Mouse (Mus musculus): ENCODE data around the gene Prr3.
"Not testable (repeated sequence)": the region's sequence is repeated elsewhere in the genome, so short reads cannot be mapped to it uniquely, and the experiment has no call there.

The Prr3 gene

GRCm38 (mm10) chr17:35998545-35999305 is 18.7 kb upstream of the Prr3 start:
- no peak for DNase-seq

- peak; percentile 76 for DNase-seq
These were observed 17.9 kb upstream of the Prr3 start for GRCm38 (mm10) chr17:35997713-35998510.

- DNase-seq, result peak; percentile 99
These were observed 16.9 kb upstream of the Prr3 start for GRCm38 (mm10) chr17:35996949-35997348.

GRCm38 (mm10) chr17:35994879-35995240 is 14.8 kb upstream of the Prr3 start:
- DNase-seq, result no peak

GRCm38 (mm10) chr17:35994175-35994878 is 14.3 kb upstream of the Prr3 start:
- peak; percentile 93 for DNase-seq

GRCm38 (mm10) chr17:35993675-35994074 is 13.6 kb upstream of the Prr3 start:
- DNase-seq, result peak; percentile 85

- peak; percentile 22 for DNase-seq
These were observed 11.7 kb upstream of the Prr3 start for GRCm38 (mm10) chr17:35991781-35992180.

- DNase-seq, result no peak
These were observed 1.7 kb upstream of the Prr3 start for GRCm38 (mm10) chr17:35981776-35982175.

GRCm38 (mm10) chr17:35980363-35980754 is 323 bp upstream of the Prr3 start:
- DNase-seq, result peak; percentile 51

- DNase-seq, result peak; percentile 27
These were observed 1.1 kb downstream of the Prr3 start for GRCm38 (mm10) chr17:35978811-35979400.

- DNase-seq, result peak; percentile 18
These were observed 7.9 kb downstream of the Prr3 start for GRCm38 (mm10) chr17:35972131-35972530.

- DNase-seq, result peak; percentile 99
These were observed 10.3 kb downstream of the Prr3 start, which contains the start of gene Abcf1 for GRCm38 (mm10) chr17:35969418-35970389. Abcf1 (minus strand) TSS chr17:35969761.

GRCm38 (mm10) chr17:35967621-35968020 is 12.4 kb downstream of the Prr3 start:
- DNase-seq, result no peak

GRCm38 (mm10) chr17:35963279-35963678 is 16.8 kb downstream of the Prr3 start:
- DNase-seq, result no peak

- DNase-seq, result no peak
These were observed 21.4 kb downstream of the Prr3 start for GRCm38 (mm10) chr17:35958533-35959223.

GRCm38 (mm10) chr17:35954665-35955064 is 25.4 kb downstream of the Prr3 start:
- DNase-seq, result no peak

- DNase-seq, result not testable (repeated sequence)
These were observed 27.5 kb downstream of the Prr3 start for GRCm38 (mm10) chr17:35952559-35952958.

- DNase-seq, result not testable (repeated sequence)
These were observed 29.1 kb downstream of the Prr3 start for GRCm38 (mm10) chr17:35950946-35951345.

- DNase-seq, result no peak
These were observed 40.1 kb downstream of the Prr3 start for GRCm38 (mm10) chr17:35939941-35940340.

- no peak for DNase-seq
These were observed 40.9 kb downstream of the Prr3 start for GRCm38 (mm10) chr17:35939108-35939507.
